Mouse (Mus musculus) neural tube, embryonic 15.5 days (tissue): ENCODE results near the gene Fzd9. TPM values are rescaled to one million over a fixed set of nuclear protein-coding genes. Genes with fewer than 3 reads are reported as not detected.

Experiments used
- ATAC-seq: fragments of 200-750 bp; cut with Nextera tagmentation; 2 replicates; pipeline ENCODE4 v1.8.0; 2017; ENCODE audit warnings: mild to moderate bottlenecking, moderate TSS enrichment, moderate library complexity; ENCODE audit not compliant: low FRiP score
- H3K27ac ChIP-seq: fragments of 300-500 bp; sonication (generic); replicated peaks from 2 replicates; pipeline ENCODE4 v1.5.1; 2015; ENCODE audit warnings: mild to moderate bottlenecking, inconsistent platforms
- H3K27me3 ChIP-seq: fragments of 300-500 bp; sonication (generic); replicated peaks from 2 replicates; pipeline ENCODE4 v1.6.1; 2015; ENCODE audit warnings: inconsistent platforms
- H3K36me3 ChIP-seq: fragments of 300-500 bp; sonication (generic); 2 replicates; pipeline ENCODE4 v1.6.1; 2015; ENCODE audit warnings: inconsistent platforms
- H3K4me1 ChIP-seq: fragments of 300-500 bp; sonication (generic); 2 replicates; pipeline ENCODE4 v1.6.1; 2015; ENCODE audit warnings: inconsistent platforms
- H3K4me2 ChIP-seq: fragments of 300-500 bp; sonication (generic); 2 replicates; pipeline ENCODE4 v1.6.1; 2015; ENCODE audit warnings: inconsistent platforms, mild to moderate bottlenecking, moderate library complexity
- H3K4me3 ChIP-seq: fragments of 300-500 bp; sonication (generic); replicated peaks from 2 replicates; pipeline ENCODE4 v1.5.1; 2015; ENCODE audit warnings: mild to moderate bottlenecking, inconsistent platforms
- H3K9ac ChIP-seq: fragments of 300-500 bp; sonication (generic); replicated peaks from 2 replicates; pipeline ENCODE4 v1.6.1; 2015; ENCODE audit warnings: mild to moderate bottlenecking, inconsistent platforms
- H3K9me3 ChIP-seq: fragments of 300-500 bp; sonication (generic); replicated peaks from 2 replicates; pipeline ENCODE4 v1.6.1; 2016; ENCODE audit warnings: inconsistent platforms
- WGBS: fragments of 180-500 bp; shearing (Covaris S2); methylation state at CpG from one replicate; pipeline ENCODE4 v1.1.7; 2015; ENCODE audit warnings: mixed read lengths; 5-methylcytosine and 5-hydroxymethylcytosine counted together
- microRNA-seq: library from miRNA; unstranded; fragments of <30 nt; microRNA quantifications from one replicate; pipeline ENCODE4, GENCODE M21; 2017
- polyA plus RNA-seq: library from polyadenylated mRNA; unstranded; fragments of >200 nt; fragmentation: Nextera tagmentation; extraction: Ambion mirVana; gene quantifications from 2 replicates; pipeline ENCODE4 v1.2.1, GENCODE M21; 2015

The Fzd9 gene
- polyA plus RNA-seq, 1 experiment from 2014 or later: 14.8 TPM

- Histone ChIP-seq H3K9ac (no peak overlapping the region), H3K36me3 (peaks cover 84% of the 10 kb centered on the region), H3K9me3 (no peaks in the 10 kb centered on the region), H3K4me3 (no peak overlapping the region), H3K27ac (no peak overlapping the region), H3K4me2 (no peak overlapping the region), H3K27me3 (no peaks in the 10 kb centered on the region), H3K4me1 (no peaks in the 10 kb centered on the region)
- ATAC-seq: no peak
Measured at GRCm38 (mm10) chr5:135220941-135221340, 30.1 kb downstream of the Fzd9 start.

GRCm38 (mm10) chr5:135216871-135217270 is 34.2 kb downstream of the Fzd9 start:
- H3K4me1 ChIP-seq: no peaks in the 10 kb centered on the region
- WGBS: 95% methylated on average over 6 of the region's 6 CpGs
- ATAC-seq: no peak
- peaks cover 82% of the 10 kb centered on the region for H3K36me3 ChIP-seq
- no peak overlapping the region for H3K27ac ChIP-seq
- H3K4me3 ChIP-seq: no peak overlapping the region
- no peak overlapping the region for H3K4me2 ChIP-seq
- H3K27me3 ChIP-seq: no peaks in the 10 kb centered on the region
- no peak overlapping the region for H3K9ac ChIP-seq
- H3K9me3 ChIP-seq: no peaks in the 10 kb centered on the region

GRCm38 (mm10) chr5:135208197-135208596 is 42.8 kb downstream of the Fzd9 start:
- Histone ChIP-seq H3K9ac (no peak overlapping the region), H3K9me3 (no peaks in the 10 kb centered on the region), H3K27me3 (no peaks in the 10 kb centered on the region), H3K27ac (no peak overlapping the region), H3K36me3 (peaks cover 69% of the 10 kb centered on the region), H3K4me1 (no peaks in the 10 kb centered on the region), H3K4me3 (no peak overlapping the region), H3K4me2 (no peak overlapping the region)
- no peak for ATAC-seq
- 97% methylated on average over 1 of the region's 1 CpGs for WGBS

GRCm38 (mm10) chr5:135202763-135203162 is 48.3 kb downstream of the Fzd9 start:
- Histone ChIP-seq H3K36me3 (peaks cover 50% of the 10 kb centered on the region), H3K9me3 (no peaks in the 10 kb centered on the region), H3K4me2 (no peak overlapping the region), H3K4me3 (no peak overlapping the region), H3K4me1 (no peaks in the 10 kb centered on the region), H3K27me3 (no peaks in the 10 kb centered on the region), H3K9ac (no peak overlapping the region), H3K27ac (no peak overlapping the region)
- WGBS: 94% methylated on average over 3 of the region's 3 CpGs
- no peak for ATAC-seq

Small RNA genes within 50 kb of the gene (microRNA-seq; reads per million reads assigned to microRNA genes)
- not detected for gene Gm25315

Other genes starting within 250 kb of the Fzd9 start
- gene Abhd11, start 242.1 kb downstream of the Fzd9 start, polyA plus RNA-seq: 73.0 and 77.0 TPM in 2 replicates
- gene Stx1a, start 227.7 kb downstream of the Fzd9 start, polyA plus RNA-seq: 118 and 141 TPM in 2 replicates
- gene Dnajc30, start 187.0 kb downstream of the Fzd9 start, polyA plus RNA-seq: 40.6 and 44.5 TPM in 2 replicates
- 75.0 and 87.9 TPM in 2 replicates for gene Bud23, start 186.3 kb downstream of the Fzd9 start, polyA plus RNA-seq
- 30.3 and 34.0 TPM in 2 replicates for gene Vps37d, start 173.0 kb downstream of the Fzd9 start, polyA plus RNA-seq
- 0.79 and 0.84 TPM in 2 replicates for gene Mlxipl, start 161.3 kb downstream of the Fzd9 start, polyA plus RNA-seq
- 15.8 and 17.5 TPM in 2 replicates for gene Tbl2, start 101.6 kb downstream of the Fzd9 start, polyA plus RNA-seq
- gene Bcl7b, start 82.9 kb downstream of the Fzd9 start, polyA plus RNA-seq: 44.6 and 46.4 TPM in 2 replicates
- gene Baz1b, start 64.0 kb downstream of the Fzd9 start, polyA plus RNA-seq: 23.6 and 27.1 TPM in 2 replicates
- 0.20 TPM in 1 of 2 replicates, not detected in the other for gene Fkbp6, start 98.8 kb upstream of the Fzd9 start, polyA plus RNA-seq
- gene Trim50, start 102.1 kb upstream of the Fzd9 start, polyA plus RNA-seq: 0.13 TPM in 1 of 2 replicates, not detected in the other
- 29.4 and 31.8 TPM in 2 replicates for gene Nsun5, start 118.7 kb upstream of the Fzd9 start, polyA plus RNA-seq
- gene Pom121, start 143.3 kb upstream of the Fzd9 start, polyA plus RNA-seq: 7.7 and 9.5 TPM in 2 replicates